Comparison of ENCODE assay signal across 36 mouse cellular contexts in the genomic region with DNA sequence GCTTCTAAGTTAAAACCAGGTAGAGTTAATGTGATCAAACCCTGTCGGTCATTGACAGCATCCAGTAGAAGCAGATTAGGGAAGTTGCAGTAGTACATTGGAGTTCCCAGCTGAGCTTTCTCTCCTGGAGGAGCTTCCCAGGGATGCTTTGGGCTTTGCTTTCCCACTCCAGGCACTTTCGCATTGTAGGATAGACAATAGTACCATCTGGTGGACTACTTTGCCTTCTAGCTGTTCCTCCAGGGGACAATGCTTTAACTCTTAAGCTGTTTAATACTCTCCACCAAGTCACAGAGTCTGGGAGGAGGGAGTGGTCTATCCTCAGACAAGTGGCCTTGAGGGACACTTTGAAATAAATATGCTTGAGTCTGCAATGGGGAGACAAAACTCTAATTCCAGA. TPM values are rescaled to one million over a fixed set of nuclear protein-coding genes. Genes with fewer than 3 reads are reported as not detected.
A peak's percentile ranks its signal among the peaks of the same experiment; 100 is the strongest.
DNase-seq lines count a peak whose midpoint lies in the region; ATAC-seq and TF ChIP-seq lines count a peak whose summit lies in the region.
"Had no signal": no experiment of that assay in that cellular context is flagged by ENCODE, and none has a peak within 500 bp of the region (broad histone marks: within the 10 kb centered on the region; RNA-seq: fewer than 3 reads in every experiment).

No protein-coding gene starts in this region.

- no peak overlapping the region for H3K4me3 ChIP-seq in forebrain, embryonic 14.5 days (ENCODE audit: low read depth, low read length)
- no peak overlapping the region for H3K4me3 ChIP-seq in forebrain, embryonic 10.5 days
- H3K4me3 ChIP-seq in kidney, postnatal 0 days (replicated peaks; ENCODE audit: low read depth, low read length), result no peak overlapping the region
- no peak overlapping the region for H3K4me3 ChIP-seq in midbrain, postnatal 0 days (ENCODE audit: low read depth, low read length)
- no peak overlapping the region for H3K4me3 ChIP-seq in midbrain, embryonic 13.5 days (replicated peaks)
- no peak overlapping the region for H3K4me3 ChIP-seq in stomach, postnatal 0 days (ENCODE audit: low read depth, low read length)
- no peak overlapping the region for H3K4me3 ChIP-seq in liver, postnatal 0 days (ENCODE audit: low read depth, low read length)
- H3K4me3 ChIP-seq: embryonic facial prominence, embryonic 10.5 days; embryonic facial prominence, embryonic 15.5 days; forebrain, embryonic 15.5 days; heart, embryonic 10.5 days; heart, embryonic 15.5 days; hindbrain, embryonic 12.5 days; kidney, embryonic 15.5 days; limb, embryonic 13.5 days; midbrain, embryonic 15.5 days had no signal

- H3K9me3 ChIP-seq in forebrain, embryonic 14.5 days (replicated peaks; ENCODE audit: control insufficient read depth, low read length), result no peaks in the 10 kb centered on the region
- H3K9me3 ChIP-seq in forebrain, embryonic 10.5 days, result no peaks in the 10 kb centered on the region
- no peaks in the 10 kb centered on the region for H3K9me3 ChIP-seq in kidney, postnatal 0 days (replicated peaks; ENCODE audit: low read length)
- H3K9me3 ChIP-seq in midbrain, postnatal 0 days (ENCODE audit: low read length), result no peaks in the 10 kb centered on the region
- H3K9me3 ChIP-seq in midbrain, embryonic 13.5 days, result no peaks in the 10 kb centered on the region
- H3K9me3 ChIP-seq in stomach, postnatal 0 days (ENCODE audit: control insufficient read depth, low read length), result no peaks in the 10 kb centered on the region
- H3K9me3 ChIP-seq in liver, postnatal 0 days (ENCODE audit: low read length), result no peaks in the 10 kb centered on the region
- H3K9me3 ChIP-seq: embryonic facial prominence, embryonic 10.5 days; embryonic facial prominence, embryonic 15.5 days; forebrain, embryonic 15.5 days; heart, embryonic 10.5 days; heart, embryonic 15.5 days; hindbrain, embryonic 12.5 days; kidney, embryonic 15.5 days; limb, embryonic 13.5 days; midbrain, embryonic 15.5 days had no signal

- no peak for ATAC-seq in forebrain, embryonic 14.5 days
- ATAC-seq in kidney, postnatal 0 days (replicated peaks; ENCODE audit: low FRiP score, low read depth), result no peak
- no peak for ATAC-seq in midbrain, postnatal 0 days (ENCODE audit: low FRiP score)
- no peak for ATAC-seq in midbrain, embryonic 13.5 days
- ATAC-seq in stomach, postnatal 0 days (ENCODE audit: low FRiP score, low TSS enrichment), result no peak
- no peak for ATAC-seq in liver, postnatal 0 days
- ATAC-seq: activated CD4-positive, CD25-positive, alpha-beta regulatory T cell, adult 4 months; forebrain, embryonic 15.5 days; lung, postnatal 0 days; midbrain, embryonic 15.5 days had no signal

- TF ChIP-seq EP300 in stomach, postnatal 0 days (optimal IDR thresholded peaks at IDR 0.05), result no peak
- no peak for TF ChIP-seq EP300 in liver, postnatal 0 days (IDR thresholded peaks at IDR 0.05; ENCODE audit: low read depth)

- H3K36me3 ChIP-seq in forebrain, embryonic 14.5 days (ENCODE audit: control insufficient read depth, insufficient read depth, low read length), result no peaks in the 10 kb centered on the region
- H3K36me3 ChIP-seq in forebrain, embryonic 10.5 days (replicated peaks), result no peaks in the 10 kb centered on the region
- H3K36me3 ChIP-seq in kidney, postnatal 0 days (ENCODE audit: insufficient read depth, low read length), result no peaks in the 10 kb centered on the region
- H3K36me3 ChIP-seq in midbrain, postnatal 0 days (ENCODE audit: insufficient read depth, low read length), result no peaks in the 10 kb centered on the region
- no peaks in the 10 kb centered on the region for H3K36me3 ChIP-seq in midbrain, embryonic 13.5 days
- no peaks in the 10 kb centered on the region for H3K36me3 ChIP-seq in stomach, postnatal 0 days (ENCODE audit: control insufficient read depth, insufficient read depth, low read length)
- no peaks in the 10 kb centered on the region for H3K36me3 ChIP-seq in liver, postnatal 0 days (replicated peaks; ENCODE audit: insufficient read depth, low read length)
- H3K36me3 ChIP-seq: embryonic facial prominence, embryonic 10.5 days; embryonic facial prominence, embryonic 15.5 days; forebrain, embryonic 15.5 days; heart, embryonic 10.5 days; heart, embryonic 15.5 days; hindbrain, embryonic 12.5 days; kidney, embryonic 15.5 days; limb, embryonic 13.5 days; midbrain, embryonic 15.5 days had no signal

- H3K27me3 ChIP-seq in forebrain, embryonic 14.5 days (replicated peaks; ENCODE audit: control insufficient read depth, insufficient read depth, low read length), result no peaks in the 10 kb centered on the region
- H3K27me3 ChIP-seq in forebrain, embryonic 10.5 days (ENCODE audit: poor library complexity, severe bottlenecking), result no peaks in the 10 kb centered on the region
- no peaks in the 10 kb centered on the region for H3K27me3 ChIP-seq in kidney, postnatal 0 days (ENCODE audit: insufficient read depth, low read length)
- no peaks in the 10 kb centered on the region for H3K27me3 ChIP-seq in midbrain, postnatal 0 days (ENCODE audit: insufficient read depth, low read length)
- H3K27me3 ChIP-seq in midbrain, embryonic 13.5 days, result no peaks in the 10 kb centered on the region
- no peaks in the 10 kb centered on the region for H3K27me3 ChIP-seq in stomach, postnatal 0 days (ENCODE audit: control insufficient read depth, insufficient read depth, low read length)
- H3K27me3 ChIP-seq in liver, postnatal 0 days (ENCODE audit: insufficient read depth, low read length), result no peaks in the 10 kb centered on the region
- H3K27me3 ChIP-seq: embryonic facial prominence, embryonic 15.5 days; forebrain, embryonic 15.5 days; heart, embryonic 15.5 days; hindbrain, embryonic 12.5 days; kidney, embryonic 15.5 days; limb, embryonic 13.5 days; midbrain, embryonic 15.5 days had no signal

- no peaks in the 10 kb centered on the region for H3K4me1 ChIP-seq in forebrain, embryonic 14.5 days (ENCODE audit: control insufficient read depth, insufficient read depth, low read length)
- no peaks in the 10 kb centered on the region for H3K4me1 ChIP-seq in forebrain, embryonic 10.5 days
- no peaks in the 10 kb centered on the region for H3K4me1 ChIP-seq in kidney, postnatal 0 days (replicated peaks; ENCODE audit: insufficient read depth, low read length)
- H3K4me1 ChIP-seq in midbrain, postnatal 0 days (ENCODE audit: insufficient read depth, low read length), result no peaks in the 10 kb centered on the region
- no peaks in the 10 kb centered on the region for H3K4me1 ChIP-seq in midbrain, embryonic 13.5 days (replicated peaks)
- H3K4me1 ChIP-seq in stomach, postnatal 0 days (replicated peaks; ENCODE audit: control insufficient read depth, insufficient read depth), result no peaks in the 10 kb centered on the region
- H3K4me1 ChIP-seq in liver, postnatal 0 days (ENCODE audit: insufficient read depth), result no peaks in the 10 kb centered on the region
- H3K4me1 ChIP-seq: embryonic facial prominence, embryonic 10.5 days; embryonic facial prominence, embryonic 15.5 days; forebrain, embryonic 15.5 days; heart, embryonic 10.5 days; heart, embryonic 15.5 days; hindbrain, embryonic 12.5 days; kidney, embryonic 15.5 days; limb, embryonic 13.5 days; midbrain, embryonic 15.5 days had no signal

- WGBS in forebrain, embryonic 14.5 days, result 63% methylated on average over 2 of the region's 2 CpGs
- WGBS in forebrain, embryonic 10.5 days, result 60% methylated on average over 2 of the region's 2 CpGs
- WGBS in kidney, postnatal 0 days, result 82% methylated on average over 2 of the region's 2 CpGs
- WGBS in midbrain, postnatal 0 days, result 61% methylated on average over 2 of the region's 2 CpGs
- 49% methylated on average over 2 of the region's 2 CpGs for WGBS in midbrain, embryonic 13.5 days
- 78% methylated on average over 2 of the region's 2 CpGs for WGBS in stomach, postnatal 0 days
- WGBS in liver, postnatal 0 days (ENCODE audit: insufficient replicate concordance), result 55% methylated on average over 2 of the region's 2 CpGs

- H3K9ac ChIP-seq in forebrain, embryonic 14.5 days (ENCODE audit: low read length), result no peak overlapping the region
- no peak overlapping the region for H3K9ac ChIP-seq in kidney, postnatal 0 days (ENCODE audit: low read depth, low read length)
- no peak overlapping the region for H3K9ac ChIP-seq in midbrain, postnatal 0 days (replicated peaks; ENCODE audit: low read length, poor library complexity, severe bottlenecking)
- H3K9ac ChIP-seq in midbrain, embryonic 13.5 days (replicated peaks), result no peak overlapping the region
- no peak overlapping the region for H3K9ac ChIP-seq in stomach, postnatal 0 days (ENCODE audit: low read length)
- no peak overlapping the region for H3K9ac ChIP-seq in liver, postnatal 0 days (replicated peaks)
- H3K9ac ChIP-seq: embryonic facial prominence, embryonic 15.5 days; forebrain, embryonic 15.5 days; heart, embryonic 15.5 days; hindbrain, embryonic 12.5 days; kidney, embryonic 15.5 days; limb, embryonic 13.5 days; midbrain, embryonic 15.5 days had no signal

- no peak overlapping the region for H3K4me2 ChIP-seq in forebrain, embryonic 14.5 days (ENCODE audit: low read length)
- H3K4me2 ChIP-seq in kidney, postnatal 0 days (ENCODE audit: low read length), result no peak overlapping the region
- H3K4me2 ChIP-seq in midbrain, postnatal 0 days (ENCODE audit: low read depth, low read length, poor library complexity, severe bottlenecking), result no peak overlapping the region
- no peak overlapping the region for H3K4me2 ChIP-seq in midbrain, embryonic 13.5 days (replicated peaks)
- no peak overlapping the region for H3K4me2 ChIP-seq in stomach, postnatal 0 days (replicated peaks; ENCODE audit: low read depth)
- no peak overlapping the region for H3K4me2 ChIP-seq in liver, postnatal 0 days (ENCODE audit: low read depth, low read length)
- H3K4me2 ChIP-seq: embryonic facial prominence, embryonic 15.5 days; forebrain, embryonic 15.5 days; heart, embryonic 15.5 days; hindbrain, embryonic 12.5 days; kidney, embryonic 15.5 days; limb, embryonic 13.5 days; liver, embryonic 11.5 days; midbrain, embryonic 15.5 days had no signal

- peak; percentile 37; the same call in 1 of the 2 replicates for TF ChIP-seq CTCF in kidney, postnatal 0 days (IDR thresholded peaks at IDR 0.05; ENCODE audit: low read depth)
- peak; percentile 56 for TF ChIP-seq CTCF in midbrain, postnatal 0 days (IDR thresholded peaks at IDR 0.05)
- peak; percentile 47 for TF ChIP-seq CTCF in stomach, postnatal 0 days (IDR thresholded peaks at IDR 0.05; ENCODE audit: low read depth)
- no peak for TF ChIP-seq CTCF in liver, postnatal 0 days (IDR thresholded peaks at IDR 0.05; ENCODE audit: low read depth)

- peak; percentile 10 for DNase-seq in forebrain, embryonic 14.5 days (ENCODE audit: low spot score)
- DNase-seq in forebrain, embryonic 10.5 days (ENCODE audit: extremely low spot score, low spot score), result no peak
- no peak for DNase-seq in kidney, postnatal 0 days (ENCODE audit: low spot score)
- no peak for DNase-seq in kidney, adult 8-10 months
- peak; percentile 31 for DNase-seq in midbrain, postnatal 0 days (ENCODE audit: low spot score)
- no peak for DNase-seq in stomach, postnatal 0 days (ENCODE audit: low spot score)
- no peak for DNase-seq in liver, postnatal 0 days
- DNase-seq: adrenal gland, adult 2 months; adrenal gland, postnatal 36 days; cerebellum, adult 11 months; cerebellum, adult 9-11 months; gastrocnemius, postnatal 10 days; heart, adult 11 months; kidney, adult 11 months; kidney, postnatal 36 days; right cerebral cortex, postnatal 4 days; thymus, adult 2 months; thymus, postnatal 36 days had no signal

- no peak overlapping the region for H3K27ac ChIP-seq in forebrain, embryonic 14.5 days (ENCODE audit: low read depth, low read length)
- H3K27ac ChIP-seq in forebrain, embryonic 10.5 days, result no peak overlapping the region
- H3K27ac ChIP-seq in kidney, postnatal 0 days, result no peak overlapping the region
- H3K27ac ChIP-seq in midbrain, postnatal 0 days (ENCODE audit: low read depth, low read length), result no peak overlapping the region
- no peak overlapping the region for H3K27ac ChIP-seq in midbrain, embryonic 13.5 days
- no peak overlapping the region for H3K27ac ChIP-seq in stomach, postnatal 0 days (replicated peaks)
- no peak overlapping the region for H3K27ac ChIP-seq in liver, postnatal 0 days (ENCODE audit: low read depth)
- H3K27ac ChIP-seq: embryonic facial prominence, embryonic 10.5 days; embryonic facial prominence, embryonic 15.5 days; forebrain, embryonic 15.5 days; heart, embryonic 10.5 days; heart, embryonic 15.5 days; hindbrain, embryonic 12.5 days; kidney, embryonic 15.5 days; limb, embryonic 13.5 days; midbrain, embryonic 15.5 days had no signal

RNA-seq across cellular contexts. Expression of a gene that starts 12.3 kb away (rescaled TPM):
- polyA plus RNA-seq in forebrain, embryonic 14.5 days (2014; fragmentation: Nextera tagmentation; extraction: Ambion mirVana), result 0.77 and 1.8 TPM in 2 replicates
- 0.33 and 0.90 TPM in 2 replicates for polyA plus RNA-seq in forebrain, embryonic 10.5 days (2016; fragmentation: Nextera tagmentation; extraction: Ambion mirVana)
- polyA plus RNA-seq in kidney, postnatal 0 days (2015; fragmentation: Nextera tagmentation; extraction: Ambion mirVana), result 0.18 and 0.19 TPM in 2 replicates
- 8.9 and 10.5 TPM in 2 replicates for total RNA-seq in midbrain, postnatal 0 days (2014; rRNA removed)
- 2.1 and 2.6 TPM in 2 replicates for polyA plus RNA-seq in midbrain, postnatal 0 days (2015; fragmentation: Nextera tagmentation; extraction: Ambion mirVana)
- 1.2 and 1.3 TPM in 2 replicates for polyA plus RNA-seq in midbrain, embryonic 13.5 days (2015; fragmentation: Nextera tagmentation; extraction: Ambion mirVana)
- polyA plus RNA-seq in stomach, postnatal 0 days (2015; fragmentation: Nextera tagmentation; extraction: Ambion mirVana), result not detected in 2 replicates
- not detected in 2 replicates for polyA plus RNA-seq in liver, postnatal 0 days (2015; fragmentation: Nextera tagmentation; extraction: Ambion mirVana)
- total RNA-seq: common myeloid progenitor, adult 5-6 weeks; heart, postnatal 25 days; MEL had no signal
- polyA plus RNA-seq: activated CD4-positive, CD25-positive, alpha-beta regulatory T cell, adult 4 months; heart, embryonic 15.5 days; liver, embryonic 16.5 days; lung, postnatal 0 days; spleen, adult 2 months; thymus, adult 2 months had no signal

Comparison
In these comparisons a context has a peak if more than half of its experiments do, and no peak if none do; other contexts are left out.
1. DNase-seq: peak in forebrain, embryonic 14.5 days (single experiment) and midbrain, postnatal 0 days (single experiment); none in forebrain, embryonic 10.5 days (single experiment), kidney, postnatal 0 days (single experiment), kidney, adult 8-10 months (0 of 2), stomach, postnatal 0 days (single experiment) and liver, postnatal 0 days (single experiment).